Mouse (Mus musculus) urinary bladder, postnatal 14 days (tissue): ENCODE measurements around the gene Atxn2.
"Not testable (repeated sequence)": the region's sequence is repeated elsewhere in the genome, so short reads cannot be mapped to it uniquely, and the experiment has no call there.

Source experiments
- DNase-seq: peaks from one replicate; pipeline ENCODE4 v3.0.0; 2021; ENCODE audit warnings: low spot score

Gene Atxn2

DNA sequence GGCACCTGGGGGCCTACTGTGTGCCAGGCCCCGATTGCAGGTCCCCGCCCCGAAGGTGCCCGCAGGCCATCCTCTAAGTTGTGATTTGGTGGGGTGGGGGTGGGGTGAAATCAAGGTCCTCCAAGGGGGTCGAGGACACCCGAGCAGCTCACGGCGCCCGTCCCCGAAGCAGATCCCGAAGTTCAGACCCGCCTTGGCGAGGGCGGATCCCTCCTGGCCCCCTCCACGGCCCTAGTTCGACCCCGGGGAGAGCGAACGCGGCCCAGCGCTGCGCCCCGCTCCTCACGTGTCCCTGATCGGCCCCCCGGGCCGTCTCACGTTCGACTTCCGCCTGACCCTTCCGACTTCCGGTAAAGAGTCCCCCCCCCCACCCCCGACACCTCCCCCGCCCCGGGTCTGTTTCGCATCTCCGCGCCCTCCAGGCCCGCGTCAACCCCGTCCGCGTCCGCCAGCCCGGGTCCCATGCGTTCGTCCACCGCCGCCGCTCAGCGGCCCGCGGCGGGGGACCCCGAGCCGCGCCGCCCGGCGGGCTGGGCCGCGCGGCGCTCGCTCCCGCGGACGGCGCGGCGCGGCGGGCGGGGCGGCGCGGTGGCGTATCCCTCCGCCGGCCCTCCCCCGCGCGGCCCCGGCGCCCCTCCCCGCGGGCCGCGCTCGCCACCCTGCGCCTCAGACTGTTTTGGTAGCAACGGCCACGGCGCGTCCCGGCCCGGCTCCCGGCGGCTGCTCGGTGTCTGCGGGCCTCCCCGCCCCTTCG lies at the start of gene Atxn2:
Atxn2 (plus strand) TSS at position 164 of the 754 bp plus-strand sequence.
- DNase-seq, result peak; percentile 84

DNA sequence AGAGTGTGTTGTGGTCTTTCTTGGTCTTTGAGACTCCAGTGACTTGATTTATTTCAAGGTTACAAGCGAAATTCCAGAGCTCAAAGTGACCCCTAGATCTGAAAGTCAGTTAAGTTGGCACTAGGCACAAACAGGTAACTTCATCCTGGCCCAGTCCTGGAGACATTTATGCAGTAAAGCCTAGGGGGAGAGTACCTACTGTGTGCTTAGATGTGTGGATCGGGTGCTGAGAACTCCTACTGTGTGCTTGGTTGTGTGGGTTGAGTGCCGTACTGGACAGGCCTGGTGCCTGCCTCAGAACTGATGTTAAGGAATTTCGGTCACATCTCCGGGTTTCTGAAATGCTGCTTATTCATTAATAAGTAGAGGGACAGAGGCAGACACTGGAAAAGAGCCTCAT lies 49.6 kb upstream of the Atxn2 start:
- no peak for DNase-seq

DNA sequence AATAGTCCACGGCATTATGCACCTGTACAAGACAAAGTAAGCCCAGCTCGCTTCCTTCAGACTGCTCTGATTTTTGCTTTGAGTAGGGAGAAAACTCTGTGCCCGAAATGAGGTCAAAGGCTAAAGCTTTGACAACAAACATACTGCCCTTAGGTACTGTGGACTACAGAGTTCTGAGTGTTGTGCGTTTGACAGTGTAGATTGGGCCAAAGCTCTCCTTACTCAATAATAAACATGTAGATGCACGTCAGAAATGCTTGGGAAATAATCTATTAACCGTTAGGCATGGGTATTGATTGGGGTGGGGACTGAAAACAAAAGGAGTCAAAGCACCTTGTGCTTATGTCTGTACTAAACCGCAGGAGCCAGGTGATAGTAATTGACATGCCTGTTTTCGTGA lies 47.7 kb upstream of the Atxn2 start:
- no peak for DNase-seq

DNA sequence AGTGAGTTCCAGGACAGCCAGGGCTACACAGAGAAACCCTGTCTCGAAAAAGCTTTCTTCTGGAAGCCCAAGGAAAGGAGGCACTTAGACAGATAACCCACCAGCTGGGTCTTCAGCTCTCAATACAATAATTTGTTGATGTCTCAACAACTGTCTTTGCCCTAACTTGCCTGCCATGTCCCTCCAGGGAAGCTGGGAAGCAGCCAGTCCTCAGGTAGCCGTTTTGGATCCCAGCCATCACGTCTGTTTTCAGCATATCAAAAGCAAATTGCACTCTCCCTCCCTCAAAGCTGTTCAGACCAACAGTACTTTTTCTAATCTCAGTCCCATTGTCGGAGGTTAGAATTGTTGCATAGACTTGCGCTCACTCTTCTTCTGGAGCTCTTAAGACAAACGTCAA lies 47.1 kb upstream of the Atxn2 start:
- DNase-seq, result no peak

DNA sequence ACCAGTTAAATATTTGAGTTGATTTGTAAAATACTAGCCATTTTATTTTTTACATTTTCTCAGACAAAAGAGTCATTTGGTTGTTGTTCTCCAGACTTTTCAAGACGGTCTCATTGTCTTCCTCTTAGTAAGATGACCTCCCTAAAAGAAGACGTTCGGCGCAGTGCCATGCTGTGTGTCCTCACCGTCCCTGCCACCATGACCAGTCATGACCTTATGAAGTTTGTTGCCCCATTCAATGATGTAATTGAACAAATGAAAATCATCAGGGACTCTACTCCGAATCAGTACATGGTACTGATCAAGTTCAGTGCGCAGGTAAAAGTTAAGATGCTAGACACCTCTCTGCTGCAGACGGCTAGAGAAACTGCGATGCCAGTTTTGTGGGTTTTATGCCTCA lies 46.2 kb upstream of the Atxn2 start:
- no peak for DNase-seq

DNA sequence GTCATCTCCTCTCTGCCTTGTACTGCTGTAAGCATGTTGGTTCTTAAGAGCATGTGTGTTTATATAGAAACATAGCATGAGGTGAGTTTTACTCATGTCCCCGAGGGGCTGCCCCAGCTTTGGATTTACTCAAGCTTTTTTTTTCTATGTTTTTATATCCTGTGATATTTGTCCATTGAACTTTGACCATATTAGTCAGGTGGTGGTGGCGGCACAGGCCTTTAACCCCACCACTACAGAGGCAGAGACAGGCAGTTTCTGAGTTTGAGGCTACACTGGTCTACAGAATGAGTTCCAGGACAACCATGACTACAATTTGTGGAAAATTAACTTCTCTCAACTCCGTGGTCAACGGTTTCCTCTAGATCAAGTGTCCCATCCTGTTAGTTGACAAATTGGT lies 44.1 kb upstream of the Atxn2 start:
- DNase-seq, result no peak

DNA sequence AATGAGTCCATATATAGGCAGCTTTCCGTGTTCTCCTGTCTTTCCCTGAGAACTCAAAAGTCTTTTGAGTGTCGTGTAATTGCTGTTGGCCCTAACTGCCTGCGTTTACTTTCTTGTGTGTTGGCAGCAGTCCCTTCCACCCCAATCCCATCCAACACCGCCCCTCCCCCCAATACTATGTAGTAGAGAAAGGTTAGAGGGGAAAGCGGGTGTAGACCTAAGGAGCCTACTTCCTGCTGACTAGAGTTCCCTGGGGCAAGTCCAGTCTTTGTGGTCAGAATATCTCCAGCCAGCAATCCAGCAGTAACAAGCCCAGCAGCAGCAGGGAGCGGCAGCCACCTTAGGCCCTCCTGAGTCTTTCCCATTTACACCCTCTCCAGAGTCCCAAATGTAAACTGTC lies 42.7 kb upstream of the Atxn2 start:
- no peak for DNase-seq

DNA sequence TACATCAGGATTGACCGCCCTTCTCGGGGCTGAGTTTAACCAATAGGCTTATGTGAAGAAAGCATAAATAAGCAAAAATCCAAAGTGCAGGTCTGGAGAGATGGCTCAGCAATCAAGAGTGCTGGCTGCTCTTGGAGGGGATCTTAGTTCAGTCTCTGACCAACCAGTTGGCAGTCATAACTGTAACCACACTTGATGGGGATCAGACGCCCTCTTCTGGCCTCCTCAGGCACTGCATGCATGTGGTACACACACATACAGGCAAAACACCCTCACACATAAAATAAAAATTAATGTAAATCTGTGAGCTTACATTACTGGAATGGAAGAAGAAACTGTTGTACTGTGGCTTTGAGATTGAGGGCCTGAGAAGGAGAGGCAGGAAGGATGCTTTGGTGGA lies 40.7 kb upstream of the Atxn2 start:
- DNase-seq, result no peak

DNA sequence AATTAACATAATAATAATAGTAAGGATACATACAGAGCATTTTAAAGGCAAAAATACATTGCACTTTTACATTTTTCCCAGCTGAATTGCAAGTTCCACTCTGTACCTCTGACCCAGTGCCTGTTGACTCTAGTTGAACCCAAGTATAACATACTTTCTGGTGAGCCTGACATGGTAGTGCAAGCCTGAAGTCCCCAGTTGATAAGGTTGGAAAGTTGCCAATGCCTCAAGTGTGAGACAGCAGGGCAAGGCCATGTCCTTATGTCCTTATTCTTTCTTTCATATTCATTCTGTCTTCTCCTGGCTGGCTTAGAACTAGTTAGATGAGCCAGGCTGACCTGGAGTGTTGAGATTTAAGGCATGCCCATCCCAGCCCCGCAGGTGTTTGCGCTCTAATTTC lies 28.9 kb upstream of the Atxn2 start:
- no peak for DNase-seq

DNA sequence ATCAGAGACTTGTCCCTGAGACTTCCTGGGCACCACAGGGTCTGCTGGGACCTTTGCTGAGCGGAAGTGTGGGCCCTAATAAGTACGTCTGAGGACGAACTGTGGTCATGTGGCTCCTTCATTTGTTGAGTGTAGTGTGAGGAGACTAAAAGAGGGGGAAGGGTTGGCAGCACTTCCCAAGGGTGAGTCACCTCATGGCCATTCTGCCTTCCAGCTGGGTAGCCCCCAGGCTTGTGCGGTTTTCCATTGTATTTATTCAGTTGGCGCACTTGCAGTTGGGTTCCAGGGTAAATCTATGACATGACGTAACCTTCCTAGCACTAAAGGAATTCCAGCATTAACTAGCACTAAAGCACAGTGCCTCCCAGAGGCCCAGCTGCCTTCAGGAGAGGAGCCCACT lies 25.6 kb upstream of the Atxn2 start:
- DNase-seq, result no peak

DNA sequence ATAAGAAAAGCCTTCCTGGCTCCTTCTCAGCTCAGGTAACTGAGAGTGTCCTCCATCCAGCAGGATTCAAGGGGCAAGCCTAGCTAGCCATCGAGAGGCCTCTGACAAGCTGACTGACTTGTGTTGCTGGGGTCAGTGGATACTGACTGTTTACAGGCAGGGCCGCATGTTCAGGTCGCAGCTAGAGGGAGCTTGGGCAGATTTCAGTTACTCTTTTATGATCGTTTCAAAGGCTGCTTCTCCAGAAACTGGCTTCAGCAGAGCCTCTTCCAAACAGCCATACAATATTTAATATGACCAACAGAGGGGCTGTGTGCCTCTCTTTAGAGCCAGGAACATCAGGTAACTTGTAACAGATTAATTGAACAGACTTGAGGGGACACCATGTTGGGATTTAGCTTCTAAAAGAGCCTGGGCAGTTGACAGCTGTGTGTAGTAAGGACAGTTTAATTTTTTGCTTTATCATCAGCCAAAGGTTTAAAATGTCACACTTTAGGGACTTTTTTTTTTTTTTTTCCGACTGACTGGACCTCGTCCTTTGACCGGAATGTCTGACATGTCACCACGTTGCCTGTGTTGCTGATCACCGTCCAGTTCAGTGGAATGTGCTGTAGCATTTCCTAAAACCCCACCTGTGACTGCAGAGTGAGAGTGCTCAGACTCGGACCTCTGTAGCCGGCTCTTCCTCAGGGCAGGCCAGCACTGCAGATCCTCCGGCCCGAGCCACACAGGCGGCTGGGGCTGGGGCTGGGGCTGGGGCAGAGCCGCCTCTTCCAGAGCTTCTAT lies 24.8 kb upstream of the Atxn2 start:
- DNase-seq, result no peak

DNA sequence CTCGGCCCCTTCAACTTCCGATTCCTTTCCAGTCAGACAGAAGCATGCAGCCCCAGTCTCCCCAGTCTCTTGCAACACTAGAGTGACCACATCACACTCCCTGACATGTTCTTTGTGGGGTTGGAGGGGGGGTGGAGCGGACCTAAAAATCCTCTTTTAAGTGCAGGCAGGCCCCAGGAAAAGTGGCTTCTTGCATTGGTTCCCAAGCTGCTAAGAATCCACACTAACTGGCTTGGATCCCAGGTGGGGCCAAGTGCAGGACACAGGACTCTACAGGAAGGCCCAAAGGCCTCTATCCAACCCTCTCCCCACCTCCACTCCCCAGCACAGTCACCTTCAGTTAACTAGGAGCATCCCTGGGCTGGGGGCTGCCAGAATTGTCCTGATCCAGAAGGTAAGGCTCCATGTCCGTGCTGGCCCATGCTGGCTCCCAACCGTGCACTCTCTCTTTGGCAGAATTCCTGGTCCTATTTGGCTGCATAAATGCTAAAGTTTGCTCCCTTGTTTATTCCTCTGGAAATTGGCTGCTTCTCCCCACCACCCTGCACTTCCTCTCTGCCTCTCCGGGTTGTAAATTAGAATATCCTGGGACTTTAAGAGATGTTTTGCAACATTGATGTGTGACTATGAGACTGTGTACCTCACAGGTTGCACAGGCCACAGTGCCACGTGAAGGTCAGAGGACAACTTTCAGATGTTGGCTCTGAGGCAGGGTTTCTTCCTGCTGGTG lies 20.5 kb upstream of the Atxn2 start:
- DNase-seq, result peak; percentile 39

DNA sequence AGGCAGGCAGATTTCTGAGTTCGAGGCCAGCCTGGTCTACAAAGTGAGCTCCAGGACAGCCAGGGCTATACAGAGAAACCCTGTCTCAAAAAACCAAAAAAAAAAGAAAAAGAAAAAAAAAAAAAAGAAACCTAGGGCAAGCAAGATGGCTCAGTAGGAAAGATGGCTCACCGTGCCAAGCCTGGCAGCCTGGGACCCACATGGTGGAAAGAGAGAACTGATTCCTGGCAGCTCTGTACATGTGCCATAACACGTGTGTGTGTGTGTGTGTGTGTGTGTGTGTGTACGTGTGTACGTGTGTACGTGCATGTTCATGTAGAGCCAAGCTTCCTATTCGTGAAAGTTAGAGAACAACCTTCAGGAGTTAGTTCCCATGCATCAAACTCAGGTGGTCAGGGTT lies 19.7 kb upstream of the Atxn2 start:
- DNase-seq, result not testable (repeated sequence)

DNA sequence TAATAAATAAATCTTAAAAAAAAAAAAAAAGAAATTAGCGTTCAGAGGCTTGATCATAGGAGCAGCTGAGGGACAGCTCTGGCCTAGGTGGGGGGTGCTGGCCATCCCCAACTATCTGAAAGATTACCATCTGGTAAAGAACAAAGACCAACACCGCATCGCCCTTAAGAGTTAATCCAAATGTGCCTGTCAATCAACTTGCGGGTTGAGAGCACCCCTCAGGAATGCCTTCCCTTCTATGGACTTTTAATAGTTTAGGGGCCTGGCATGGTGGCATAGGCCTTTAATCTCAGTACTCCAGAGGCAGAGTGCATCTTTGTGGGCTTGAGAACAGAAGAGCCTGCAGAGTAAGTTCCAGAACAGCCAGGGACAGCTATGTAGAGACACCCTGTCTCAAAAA lies 18.2 kb upstream of the Atxn2 start:
- DNase-seq, result no peak

DNA sequence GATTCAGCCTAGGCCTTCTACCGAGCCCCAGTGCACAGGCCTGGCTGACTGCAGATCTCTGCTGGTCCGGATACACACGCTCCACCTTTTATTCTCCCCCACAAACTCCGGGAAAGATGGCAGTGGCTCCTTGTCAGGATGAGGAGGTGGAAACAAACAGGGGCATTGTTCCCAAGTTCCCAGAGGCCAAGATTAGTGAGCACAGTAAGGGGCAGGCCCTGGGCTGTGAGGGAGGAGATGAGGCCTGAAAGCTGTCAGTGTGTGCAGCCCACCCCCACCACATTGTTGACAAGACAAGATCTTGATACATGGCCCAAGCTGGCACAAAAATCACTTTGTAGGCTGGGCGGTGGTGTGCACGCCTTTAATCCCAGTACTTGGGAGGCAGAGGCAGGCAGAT lies 14.4 kb upstream of the Atxn2 start:
- no peak for DNase-seq

DNA sequence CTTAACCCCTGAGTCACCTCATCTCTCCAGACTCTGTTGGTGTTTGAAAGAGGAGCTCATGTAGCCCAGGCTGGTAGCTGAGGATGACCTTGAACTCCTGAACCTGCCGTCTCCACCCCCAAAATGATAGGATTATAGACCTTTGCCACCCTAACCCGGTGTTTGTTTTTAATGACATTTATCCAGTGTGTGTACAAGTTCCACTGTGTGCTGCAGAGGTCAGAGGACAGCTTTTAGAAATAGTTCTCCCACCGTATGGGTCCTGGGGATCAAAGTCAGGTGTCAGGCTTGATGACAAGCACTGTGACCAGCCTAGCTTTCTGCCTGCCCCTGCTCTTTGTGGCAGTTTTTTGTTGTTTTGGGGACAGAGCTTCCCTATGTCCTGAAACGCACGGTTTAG lies 11.2 kb upstream of the Atxn2 start:
- DNase-seq, result no peak

DNA sequence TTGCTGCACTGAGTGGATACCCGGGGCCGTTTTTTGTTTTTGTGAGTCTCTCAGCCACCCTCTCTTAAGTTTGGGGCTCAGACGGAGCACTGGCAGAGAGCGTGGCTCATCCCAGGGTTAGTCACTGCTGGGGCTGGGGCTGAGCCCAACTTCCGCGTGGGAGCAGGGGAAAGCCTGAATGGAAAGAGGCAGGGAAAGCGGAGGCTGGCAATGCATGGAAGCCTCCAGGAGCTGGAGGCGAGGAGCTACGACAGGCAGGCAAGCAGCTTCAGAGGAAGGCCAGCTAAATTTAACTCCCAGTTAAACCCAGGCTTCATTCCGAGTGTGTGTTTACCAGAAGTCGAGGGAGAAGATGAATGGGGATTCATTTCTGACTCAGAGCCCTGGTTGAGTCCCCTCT lies 10.6 kb upstream of the Atxn2 start:
- peak; percentile 43 for DNase-seq

DNA sequence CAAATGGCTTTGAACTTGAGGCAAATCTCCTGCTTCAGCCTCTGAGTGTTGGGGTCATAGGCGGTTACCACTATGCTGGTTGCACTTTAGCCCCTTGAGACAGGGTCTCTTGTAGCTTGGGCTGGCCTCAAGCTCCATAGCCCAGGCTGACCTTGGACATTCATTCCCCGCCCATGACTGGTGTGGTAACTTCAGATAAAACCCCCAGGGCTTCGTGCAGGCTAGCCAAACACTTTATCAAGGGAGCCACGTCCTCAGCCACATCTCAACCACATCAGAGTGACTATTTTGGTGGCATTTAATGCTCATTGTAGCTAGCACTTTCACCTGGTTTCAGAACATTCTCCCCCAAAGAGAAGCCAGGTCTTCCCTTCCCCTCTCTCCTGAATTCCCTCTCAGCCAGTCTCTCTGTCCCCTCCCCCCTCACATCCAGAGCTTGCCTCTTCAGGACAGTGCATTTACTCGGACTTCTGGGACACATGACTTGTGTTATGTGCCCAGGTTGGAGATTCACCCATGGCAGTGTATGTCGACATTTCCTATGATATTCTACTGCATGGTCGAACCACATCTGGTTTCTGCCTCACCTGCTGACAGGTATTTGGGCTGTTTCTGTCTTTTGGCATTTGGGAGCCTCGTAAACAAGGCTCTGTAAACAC lies 9.9 kb upstream of the Atxn2 start:
- DNase-seq, result no peak

DNA sequence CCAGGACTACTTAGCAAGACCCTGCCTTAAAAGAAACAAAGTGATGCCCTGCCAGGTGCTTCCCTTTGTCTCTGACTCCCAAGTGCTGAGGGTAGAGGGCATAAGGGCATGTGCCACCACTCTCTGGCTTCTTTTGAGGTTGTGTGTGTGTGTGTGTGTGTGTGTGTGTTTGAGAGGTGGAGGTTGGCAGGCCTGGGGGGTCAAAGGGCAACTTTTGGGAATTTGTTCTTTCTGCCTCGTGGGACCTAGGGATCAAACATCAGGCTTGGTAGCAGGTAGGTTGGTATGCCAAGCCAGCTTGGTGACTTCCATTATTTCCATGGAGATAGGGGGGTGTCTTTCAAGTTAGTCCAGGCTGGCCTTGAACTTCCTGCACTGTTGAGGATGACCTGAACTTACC lies 7.8 kb upstream of the Atxn2 start:
- DNase-seq, result no peak

DNA sequence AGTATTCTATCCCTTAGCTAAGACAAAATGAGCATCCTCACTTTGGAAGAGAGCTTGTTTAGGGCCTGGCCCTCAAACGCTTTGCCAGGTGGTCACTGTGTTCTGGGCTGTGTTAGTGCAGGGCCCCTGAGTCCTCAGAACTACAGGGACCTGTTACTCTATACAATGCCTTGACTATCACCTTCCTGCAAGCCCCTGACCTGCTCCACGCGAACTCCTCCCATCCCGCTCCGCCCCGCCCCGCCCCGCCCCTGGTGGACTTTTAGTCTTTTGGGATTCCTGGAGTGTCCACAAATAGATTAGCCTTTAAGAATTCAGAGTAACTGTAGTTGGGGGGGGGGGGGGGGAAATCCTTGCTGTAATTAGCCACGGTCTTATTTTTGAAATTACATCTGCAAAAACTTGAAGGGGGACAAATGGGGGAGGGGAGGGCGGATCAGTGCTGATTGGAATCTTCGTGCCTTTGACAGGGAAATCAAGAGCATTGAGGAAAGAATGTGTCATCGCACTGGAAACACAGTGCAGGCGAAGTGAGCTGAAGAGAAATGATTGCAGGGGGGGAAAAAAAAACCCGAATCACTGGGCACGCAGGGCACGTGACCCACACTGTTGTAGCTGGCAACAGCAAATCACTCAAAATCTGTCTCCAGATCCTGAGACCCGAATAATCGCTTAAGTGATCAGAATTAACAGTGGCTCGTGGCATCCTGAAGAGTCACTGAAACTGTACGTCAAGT lies 6.5 kb upstream of the Atxn2 start:
- DNase-seq, result no peak

DNA sequence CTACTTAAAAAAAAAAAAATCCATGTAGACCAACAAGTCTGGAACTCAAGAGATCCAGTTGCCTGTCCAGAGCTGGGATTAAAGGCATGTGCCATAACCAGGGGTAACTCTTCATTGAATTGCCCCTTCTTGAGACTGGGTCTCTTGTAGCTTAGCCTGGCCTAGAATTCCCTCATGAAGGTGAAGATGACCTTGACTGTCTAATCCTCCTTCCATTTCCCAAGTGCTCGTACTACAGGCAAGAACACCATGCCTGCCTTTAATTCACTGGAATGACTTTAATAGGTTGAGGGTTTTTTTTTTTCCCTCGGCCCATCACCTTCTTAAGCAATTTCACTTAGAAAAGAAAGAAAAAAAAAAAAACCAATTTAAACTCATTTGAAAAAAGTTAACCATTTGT lies 735 bp upstream of the Atxn2 start:
- DNase-seq, result no peak

DNA sequence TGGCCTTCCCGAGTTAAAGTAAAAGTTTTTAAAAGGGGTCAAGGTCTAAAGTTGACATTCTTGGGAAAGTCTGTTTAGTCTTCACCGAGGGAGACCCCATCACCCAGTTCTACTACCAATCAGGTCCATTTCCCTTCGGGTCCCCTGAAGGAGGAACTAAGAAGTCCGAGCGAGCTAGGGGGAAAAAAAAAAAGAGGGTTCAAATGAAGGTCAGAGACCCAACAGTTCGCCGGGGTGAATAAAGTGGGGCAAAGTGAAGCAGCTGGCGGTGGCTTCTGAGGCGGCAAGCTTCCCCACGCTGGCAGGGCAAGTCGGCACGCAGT lies 325 bp upstream of the Atxn2 start:
- DNase-seq, result no peak
